Mouse (Mus musculus) kidney, embryonic 15.5 days (tissue): Measurements from ENCODE around the gene Rbp2. TPM values are rescaled to one million over a fixed set of nuclear protein-coding genes. Genes with fewer than 3 reads are reported as not detected.

Source experiments
- ATAC-seq: fragments of 200-750 bp; cut with Nextera tagmentation; replicated peaks from 2 replicates; pipeline ENCODE4 v1.8.0; 2017; ENCODE audit warnings: moderate TSS enrichment; ENCODE audit not compliant: low FRiP score
- H3K27ac ChIP-seq: fragments of 300-500 bp; sonication (generic); 2 replicates; pipeline ENCODE4 v1.5.1; 2015; ENCODE audit warnings: mild to moderate bottlenecking, inconsistent platforms
- H3K27me3 ChIP-seq: fragments of 300-500 bp; sonication (generic); 2 replicates; pipeline ENCODE4 v1.6.1; 2015; ENCODE audit warnings: inconsistent platforms
- H3K36me3 ChIP-seq: fragments of 300-500 bp; sonication (generic); 2 replicates; pipeline ENCODE4 v1.6.1; 2015; ENCODE audit warnings: inconsistent platforms
- H3K4me1 ChIP-seq: fragments of 300-500 bp; sonication (generic); 2 replicates; pipeline ENCODE4 v1.6.1; 2015; ENCODE audit warnings: inconsistent platforms
- H3K4me2 ChIP-seq: fragments of 300-500 bp; sonication (generic); 2 replicates; pipeline ENCODE4 v1.6.1; 2015; ENCODE audit warnings: moderate library complexity, mild to moderate bottlenecking, inconsistent platforms
- H3K4me3 ChIP-seq: fragments of 300-500 bp; sonication (generic); replicated peaks from 2 replicates; pipeline ENCODE4 v1.5.1; 2015; ENCODE audit warnings: mild to moderate bottlenecking, inconsistent platforms
- H3K9ac ChIP-seq: fragments of 300-500 bp; sonication (generic); 2 replicates; pipeline ENCODE4 v1.6.1; 2015; ENCODE audit warnings: mild to moderate bottlenecking, inconsistent platforms
- H3K9me3 ChIP-seq: fragments of 300-500 bp; sonication (generic); replicated peaks from 2 replicates; pipeline ENCODE4 v1.6.1; 2016; ENCODE audit warnings: inconsistent platforms
- WGBS: fragments of 180-500 bp; shearing (Covaris S2); methylation state at CpG from one replicate; pipeline ENCODE4 v1.1.7; 2015; ENCODE audit warnings: mixed read lengths; 5-methylcytosine and 5-hydroxymethylcytosine counted together
- polyA plus RNA-seq: library from polyadenylated mRNA; unstranded; fragments of >200 nt; fragmentation: Nextera tagmentation; extraction: Ambion mirVana; gene quantifications from 2 replicates; pipeline ENCODE4 v1.2.1, GENCODE M21; 2015

The Rbp2 gene
- polyA plus RNA-seq, 1 experiment from 2014 or later: 0.97 TPM

GRCm38 (mm10) chr9:98490128-98490527, 4.2 kb downstream of the Rbp2 start:
- H3K9me3 ChIP-seq: no peaks in the 10 kb centered on the region
- ATAC-seq: 0 out of 2 replicates have a peak, but pooled peaks have one; percentile 46
- no peak overlapping the region for H3K4me2 ChIP-seq
- H3K27me3 ChIP-seq: no peaks in the 10 kb centered on the region
- H3K27ac ChIP-seq: no peak overlapping the region
- peaks cover 7% of the 10 kb centered on the region for H3K4me1 ChIP-seq
- no peak overlapping the region for H3K9ac ChIP-seq
- no peak overlapping the region for H3K4me3 ChIP-seq
- 30% methylated on average over 4 of the region's 4 CpGs for WGBS
- H3K36me3 ChIP-seq: no peaks in the 10 kb centered on the region

- ATAC-seq: no peak
- Histone ChIP-seq H3K9me3 (no peaks in the 10 kb centered on the region), H3K4me1 (peaks cover 9% of the 10 kb centered on the region), H3K27ac (no peak overlapping the region), H3K27me3 (no peaks in the 10 kb centered on the region), H3K4me3 (no peak overlapping the region), H3K9ac (no peak overlapping the region), H3K4me2 (no peak overlapping the region), H3K36me3 (no peaks in the 10 kb centered on the region)
- 75% methylated on average over 5 of the region's 5 CpGs for WGBS
Observed at GRCm38 (mm10) chr9:98491071-98491470, 5.2 kb downstream of the Rbp2 start.

- 77% methylated on average over 5 of the region's 5 CpGs for WGBS
- H3K9ac ChIP-seq: no peak overlapping the region
- no peaks in the 10 kb centered on the region for H3K27me3 ChIP-seq
- no peak for ATAC-seq
- H3K4me2 ChIP-seq: no peak overlapping the region
- no peaks in the 10 kb centered on the region for H3K9me3 ChIP-seq
- no peak overlapping the region for H3K4me3 ChIP-seq
- H3K36me3 ChIP-seq: no peaks in the 10 kb centered on the region
- H3K4me1 ChIP-seq: peaks cover 21% of the 10 kb centered on the region
- no peak overlapping the region for H3K27ac ChIP-seq
Observed at GRCm38 (mm10) chr9:98492212-98492611, 6.3 kb downstream of the Rbp2 start.

- WGBS: 44% methylated on average over 1 of the region's 1 CpGs
- no peaks in the 10 kb centered on the region for H3K27me3 ChIP-seq
- no peak overlapping the region for H3K4me2 ChIP-seq
- no peak overlapping the region for H3K9ac ChIP-seq
- H3K4me3 ChIP-seq: no peak overlapping the region
- ATAC-seq: no peak
- no peak overlapping the region for H3K27ac ChIP-seq
- no peaks in the 10 kb centered on the region for H3K9me3 ChIP-seq
- H3K4me1 ChIP-seq: peaks cover 27% of the 10 kb centered on the region
- no peaks in the 10 kb centered on the region for H3K36me3 ChIP-seq
Observed at GRCm38 (mm10) chr9:98492821-98493220, 6.9 kb downstream of the Rbp2 start.

DNA sequence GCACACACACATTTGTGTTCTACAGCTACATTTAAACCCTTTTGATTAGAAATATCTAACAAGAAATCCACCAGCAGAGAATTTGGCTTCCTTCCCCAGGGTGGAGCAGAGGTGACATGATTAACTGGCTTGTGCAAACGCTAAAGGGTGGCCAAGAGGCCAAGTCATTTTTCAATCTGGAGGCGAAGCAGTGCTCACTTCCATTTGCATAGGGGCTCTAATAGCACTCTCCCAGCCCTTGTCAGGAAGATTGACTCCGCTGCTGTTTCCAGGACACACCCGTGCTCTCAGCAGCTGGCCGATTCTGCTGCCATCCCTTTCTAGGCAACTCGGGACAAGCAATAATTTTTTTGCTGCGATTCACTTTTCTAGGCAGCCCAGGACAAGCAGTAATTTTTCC, 11.2 kb downstream of the Rbp2 start:
- H3K4me3 ChIP-seq: no peak overlapping the region
- WGBS: 2% methylated on average over 7 of the region's 7 CpGs
- peak overlapping the region; percentile 30 for H3K4me2 ChIP-seq
- no peaks in the 10 kb centered on the region for H3K9me3 ChIP-seq
- H3K27ac ChIP-seq: peak overlapping the region; percentile 82
- peak; percentile 84 for ATAC-seq
- peaks cover 36% of the 10 kb centered on the region for H3K4me1 ChIP-seq
- H3K27me3 ChIP-seq: no peaks in the 10 kb centered on the region
- H3K9ac ChIP-seq: no peak overlapping the region
- no peaks in the 10 kb centered on the region for H3K36me3 ChIP-seq

DNA sequence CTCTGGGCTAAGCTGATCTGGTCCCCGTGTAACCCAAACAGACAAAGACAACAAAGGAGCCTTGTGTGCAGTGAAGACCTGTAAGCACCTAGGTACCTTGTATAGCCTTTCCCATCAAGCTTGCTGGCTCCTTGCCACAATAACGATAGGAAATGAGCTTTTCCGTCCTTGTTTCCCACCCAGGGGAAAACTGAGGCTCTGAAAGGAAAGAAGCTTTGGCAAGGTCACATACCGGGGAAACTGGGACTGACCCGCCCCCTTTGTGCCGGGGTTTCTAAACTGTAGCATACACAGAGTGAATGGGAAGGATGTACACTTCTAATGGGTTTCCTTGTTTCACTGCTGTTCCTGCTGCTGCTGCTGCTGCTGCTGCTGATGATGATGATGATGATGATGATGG, 12.1 kb downstream of the Rbp2 start:
- no peak overlapping the region for H3K4me3 ChIP-seq
- H3K9me3 ChIP-seq: no peaks in the 10 kb centered on the region
- H3K36me3 ChIP-seq: no peaks in the 10 kb centered on the region
- H3K4me1 ChIP-seq: peaks cover 36% of the 10 kb centered on the region
- 38% methylated on average over 6 of the region's 6 CpGs for whole genome bisulfite sequencing
- H3K4me2 ChIP-seq: no peak overlapping the region
- no peaks in the 10 kb centered on the region for H3K27me3 ChIP-seq
- no peak overlapping the region for H3K9ac ChIP-seq
- peak overlapping the region; percentile 82 for H3K27ac ChIP-seq
- peak; percentile 31; the same call in 1 of the 2 replicates for ATAC-seq

DNA sequence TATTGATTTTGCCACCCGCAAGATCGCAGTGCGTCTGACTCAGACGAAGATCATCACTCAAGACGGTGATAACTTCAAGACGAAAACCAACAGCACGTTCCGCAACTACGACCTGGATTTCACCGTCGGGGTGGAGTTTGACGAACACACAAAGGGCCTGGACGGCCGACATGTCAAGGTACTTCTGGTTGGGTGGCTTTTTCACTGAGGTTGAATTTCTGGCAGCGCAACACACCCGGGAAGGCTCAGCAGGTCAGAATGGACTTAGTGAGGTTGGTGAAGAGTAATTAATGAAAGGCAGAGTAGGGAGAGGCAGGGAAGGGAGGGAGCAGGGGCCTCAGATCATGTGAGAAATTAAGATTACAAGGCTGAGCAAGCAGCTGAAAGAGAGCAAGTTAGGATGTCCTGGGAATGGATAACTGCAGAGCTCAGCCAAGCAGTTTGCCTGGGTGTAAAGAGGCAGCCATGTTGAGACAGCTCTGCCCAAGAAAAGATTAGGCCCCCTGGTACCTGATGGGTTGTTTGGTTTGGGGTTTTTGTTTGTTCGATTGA, 12.9 kb downstream of the Rbp2 start:
- no peak overlapping the region for H3K4me2 ChIP-seq
- no peak overlapping the region for H3K4me3 ChIP-seq
- 71% methylated on average over 17 of the region's 17 CpGs for WGBS
- peaks cover 36% of the 10 kb centered on the region for H3K4me1 ChIP-seq
- no peaks in the 10 kb centered on the region for H3K27me3 ChIP-seq
- ATAC-seq: no peak
- H3K9ac ChIP-seq: no peak overlapping the region
- 0 out of 2 replicates have a peak overlapping the region, but pooled peaks have one; percentile 1 for H3K27ac ChIP-seq
- no peaks in the 10 kb centered on the region for H3K9me3 ChIP-seq
- no peaks in the 10 kb centered on the region for H3K36me3 ChIP-seq

- Histone ChIP-seq H3K9ac (no peak overlapping the region), H3K4me1 (peaks cover 36% of the 10 kb centered on the region), H3K4me2 (no peak overlapping the region), H3K27ac (no peak overlapping the region), H3K4me3 (no peak overlapping the region), H3K36me3 (no peaks in the 10 kb centered on the region), H3K27me3 (no peaks in the 10 kb centered on the region), H3K9me3 (no peaks in the 10 kb centered on the region)
- WGBS: 80% methylated on average over 5 of the region's 5 CpGs
- no peak for ATAC-seq
Observed at GRCm38 (mm10) chr9:98499601-98500000, 13.7 kb downstream of the Rbp2 start.

- ATAC-seq: no peak
- WGBS: 29% methylated on average over 6 of the region's 6 CpGs
Observed at GRCm38 (mm10) chr9:98507480-98507879, 21.6 kb downstream of the Rbp2 start.

GRCm38 (mm10) chr9:98510363-98511055, 24.6 kb downstream of the Rbp2 start:
- H3K36me3 ChIP-seq: no peaks in the 10 kb centered on the region
- H3K9me3 ChIP-seq: no peaks in the 10 kb centered on the region
- no peak overlapping the region for H3K9ac ChIP-seq
- H3K4me2 ChIP-seq: no peak overlapping the region
- H3K27me3 ChIP-seq: no peaks in the 10 kb centered on the region; the same call in 1 of the 2 replicates
- no peaks in the 10 kb centered on the region for H3K4me1 ChIP-seq
- H3K27ac ChIP-seq: no peak overlapping the region
- 87% methylated on average over 6 of the region's 6 CpGs for WGBS
- no peak overlapping the region for H3K4me3 ChIP-seq
- no peak for ATAC-seq

More at GRCm38 (mm10) chr9:98507480-98507879, 21.6 kb downstream of the Rbp2 start:
- no peaks in the 10 kb centered on the region for H3K4me1 ChIP-seq
- H3K4me2 ChIP-seq: no peak overlapping the region
- H3K9ac ChIP-seq: no peak overlapping the region
- no peak overlapping the region for H3K4me3 ChIP-seq
- H3K27ac ChIP-seq: no peak overlapping the region
- no peaks in the 10 kb centered on the region for H3K9me3 ChIP-seq
- H3K36me3 ChIP-seq: no peaks in the 10 kb centered on the region
- H3K27me3 ChIP-seq: no peaks in the 10 kb centered on the region; the same call in 1 of the 2 replicates

- H3K4me2 ChIP-seq: no peak overlapping the region
- no peaks in the 10 kb centered on the region for H3K27me3 ChIP-seq
- WGBS: 56% methylated on average over 2 of the region's 2 CpGs
- H3K9me3 ChIP-seq: no peaks in the 10 kb centered on the region
- no peaks in the 10 kb centered on the region for H3K4me1 ChIP-seq
- H3K9ac ChIP-seq: no peak overlapping the region
- no peak for ATAC-seq
- H3K4me3 ChIP-seq: no peak overlapping the region
- H3K27ac ChIP-seq: no peak overlapping the region
- H3K36me3 ChIP-seq: no peaks in the 10 kb centered on the region
Observed at GRCm38 (mm10) chr9:98523872-98524271, 38.0 kb downstream of the Rbp2 start.

GRCm38 (mm10) chr9:98524786-98525542, 39.0 kb downstream of the Rbp2 start:
- no peak for ATAC-seq
- H3K4me3 ChIP-seq: no peak overlapping the region
- WGBS: 69% methylated on average over 7 of the region's 7 CpGs
- H3K27ac ChIP-seq: no peak overlapping the region
- H3K4me1 ChIP-seq: no peaks in the 10 kb centered on the region
- no peaks in the 10 kb centered on the region for H3K36me3 ChIP-seq
- no peaks in the 10 kb centered on the region for H3K27me3 ChIP-seq
- H3K9me3 ChIP-seq: no peaks in the 10 kb centered on the region
- H3K4me2 ChIP-seq: no peak overlapping the region
- no peak overlapping the region for H3K9ac ChIP-seq
